Mouse (Mus musculus) neural tube, embryonic 14.5 days (tissue): ENCODE results near the gene Ctps2. TPM values are rescaled to one million over a fixed set of nuclear protein-coding genes. Genes with fewer than 3 reads are reported as not detected.

Experiments
- ATAC-seq: fragments of 200-750 bp; cut with Nextera tagmentation; 2 replicates; pipeline ENCODE4 v1.8.0; 2017; ENCODE audit warnings: low read depth, mild to moderate bottlenecking, moderate TSS enrichment, moderate library complexity
- H3K27ac ChIP-seq: fragments of 300-500 bp; sonication (generic); 2 replicates; pipeline ENCODE4 v1.5.1; 2014; ENCODE audit warnings: low read depth, mild to moderate bottlenecking, control low read depth, low read length, moderate library complexity, mixed read lengths
- H3K27me3 ChIP-seq: fragments of 300-500 bp; sonication (generic); 2 replicates; pipeline ENCODE4 v1.6.1; 2014; ENCODE audit warnings: low read length; ENCODE audit not compliant: control insufficient read depth, insufficient read depth
- H3K36me3 ChIP-seq: fragments of 300-500 bp; sonication (generic); 2 replicates; pipeline ENCODE4 v1.6.1; 2014; ENCODE audit warnings: low read length, mixed read lengths; ENCODE audit not compliant: control insufficient read depth, insufficient read depth
- H3K4me1 ChIP-seq: fragments of 300-500 bp; sonication (generic); 2 replicates; pipeline ENCODE4 v1.6.1; 2014; ENCODE audit warnings: low read length; ENCODE audit not compliant: control insufficient read depth, insufficient read depth
- H3K4me2 ChIP-seq: fragments of 300-500 bp; sonication (generic); 2 replicates; pipeline ENCODE4 v1.6.1; 2014; ENCODE audit warnings: mild to moderate bottlenecking, low read depth, low read length, control low read depth
- H3K4me3 ChIP-seq: fragments of 300-500 bp; sonication (generic); 2 replicates; pipeline ENCODE4 v1.5.1; 2014; ENCODE audit warnings: low read depth, low read length, control low read depth, mixed read lengths
- H3K9ac ChIP-seq: fragments of 300-500 bp; sonication (generic); replicated peaks from 2 replicates; pipeline ENCODE4 v1.6.1; 2014; ENCODE audit warnings: low read depth, mild to moderate bottlenecking, control low read depth, low read length, mixed read lengths
- H3K9me3 ChIP-seq: fragments of 300-500 bp; sonication (generic); 2 replicates; pipeline ENCODE4 v1.6.1; 2016; ENCODE audit warnings: low read length; ENCODE audit not compliant: control insufficient read depth
- WGBS: fragments of 180-500 bp; shearing (Covaris S2); extraction: QIAGEN DNeasy Blood & Tissue Kit; methylation state at CpG from one replicate; pipeline ENCODE4 v1.1.7; 2014; 5-methylcytosine and 5-hydroxymethylcytosine counted together
- polyA plus RNA-seq: library from polyadenylated mRNA; unstranded; fragments of >200 nt; fragmentation: Nextera tagmentation; extraction: Ambion mirVana; gene quantifications from 2 replicates; pipeline ENCODE4 v1.2.1, GENCODE M21; 2014

The Ctps2 gene
- polyA plus RNA-seq, 1 experiment from 2014 or later, result 93.3 TPM

DNA sequence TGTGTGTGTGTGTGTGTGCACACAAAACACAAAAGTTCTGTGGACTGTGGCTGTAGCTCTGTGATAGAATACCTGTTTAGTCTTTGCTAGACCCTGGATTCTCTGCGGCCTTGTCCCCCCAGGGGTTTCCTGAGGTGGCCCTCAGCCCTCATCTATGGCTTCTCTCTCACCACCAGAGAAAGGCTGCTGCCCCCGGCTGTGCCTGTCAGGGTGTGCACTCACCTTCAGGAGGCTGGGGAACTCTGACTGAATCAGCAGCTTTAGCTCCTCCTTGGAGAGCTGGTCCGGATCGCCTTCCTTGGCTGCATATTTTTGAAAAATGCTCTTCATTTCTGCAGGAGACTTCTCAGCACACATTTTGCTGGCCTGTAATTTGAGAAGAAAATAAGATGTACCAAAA lies 62.8 kb downstream of the Ctps2 start:
- no peak for ATAC-seq
- Histone ChIP-seq H3K27me3 (no peaks in the 10 kb centered on the region), H3K4me2 (no peak overlapping the region), H3K36me3 (no peaks in the 10 kb centered on the region), H3K9me3 (no peaks in the 10 kb centered on the region), H3K4me3 (no peak overlapping the region), H3K4me1 (no peaks in the 10 kb centered on the region), H3K27ac (no peak overlapping the region), H3K9ac (no peak overlapping the region)
- 53% methylated on average over 4 of the region's 4 CpGs for WGBS

DNA sequence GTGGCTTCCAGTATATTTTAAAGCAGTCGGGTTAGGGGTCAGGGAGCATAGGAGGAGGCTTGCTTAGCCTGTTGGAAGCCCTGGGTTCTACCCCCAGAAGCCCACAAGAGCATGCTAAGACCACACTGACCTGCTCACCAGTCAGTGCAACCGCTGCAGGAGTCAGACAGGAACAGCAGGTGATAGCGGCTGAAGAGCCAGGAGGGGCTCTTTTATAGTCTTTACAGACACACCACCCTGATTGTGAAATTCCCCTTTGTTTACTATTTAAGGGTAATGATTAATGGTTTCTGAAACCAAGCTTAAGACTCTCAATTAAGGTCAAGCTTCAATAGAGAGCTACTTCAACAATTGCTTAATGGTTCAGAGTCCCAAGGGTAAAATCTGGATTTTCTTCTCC lies 63.3 kb downstream of the Ctps2 start, which contains the start of gene S100g:
TSS of gene S100g (minus strand) at position 217 of the 400 bp plus-strand sequence.
- H3K4me1 ChIP-seq, result no peaks in the 10 kb centered on the region
- no peak within 1 kb of the TSS for H3K9ac ChIP-seq
- H3K9me3 ChIP-seq, result no peaks in the 10 kb centered on the region
- no peaks in the 10 kb centered on the region for H3K36me3 ChIP-seq
- 38% methylated on average over 3 of the region's 3 CpGs for WGBS
- H3K4me2 ChIP-seq, result no peak within 1 kb of the TSS
- H3K27ac ChIP-seq, result no peak within 1 kb of the TSS
- ATAC-seq, result no peak
- H3K27me3 ChIP-seq, result no peaks in the 10 kb centered on the region
- no peak within 1 kb of the TSS for H3K4me3 ChIP-seq

DNA sequence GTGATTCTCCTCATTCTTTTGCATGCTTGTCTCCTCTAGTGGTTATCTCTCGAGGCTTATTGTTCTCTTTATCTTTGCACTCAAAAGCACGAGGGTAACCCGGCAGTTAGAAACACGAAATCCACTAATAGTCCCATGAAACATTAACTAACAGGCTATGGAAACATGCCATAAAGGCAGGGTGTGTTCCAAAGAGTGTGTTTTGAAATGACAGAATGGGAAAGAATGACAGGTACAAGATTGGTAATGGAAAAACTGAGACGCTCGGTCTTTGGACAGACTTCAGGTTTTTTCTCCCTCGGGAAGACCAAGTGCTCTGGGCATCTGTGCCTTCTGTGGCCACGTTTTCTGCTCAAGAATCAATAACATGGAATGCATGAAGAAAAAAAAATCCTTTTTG lies 66.4 kb downstream of the Ctps2 start:
- H3K4me2 ChIP-seq, result no peak overlapping the region
- no peak for ATAC-seq
- WGBS, result 64% methylated on average over 8 of the region's 8 CpGs
- H3K27me3 ChIP-seq, result no peaks in the 10 kb centered on the region
- H3K4me3 ChIP-seq, result no peak overlapping the region
- no peaks in the 10 kb centered on the region for H3K9me3 ChIP-seq
- H3K4me1 ChIP-seq, result no peaks in the 10 kb centered on the region
- H3K36me3 ChIP-seq, result no peaks in the 10 kb centered on the region
- no peak overlapping the region for H3K27ac ChIP-seq
- H3K9ac ChIP-seq, result no peak overlapping the region

DNA sequence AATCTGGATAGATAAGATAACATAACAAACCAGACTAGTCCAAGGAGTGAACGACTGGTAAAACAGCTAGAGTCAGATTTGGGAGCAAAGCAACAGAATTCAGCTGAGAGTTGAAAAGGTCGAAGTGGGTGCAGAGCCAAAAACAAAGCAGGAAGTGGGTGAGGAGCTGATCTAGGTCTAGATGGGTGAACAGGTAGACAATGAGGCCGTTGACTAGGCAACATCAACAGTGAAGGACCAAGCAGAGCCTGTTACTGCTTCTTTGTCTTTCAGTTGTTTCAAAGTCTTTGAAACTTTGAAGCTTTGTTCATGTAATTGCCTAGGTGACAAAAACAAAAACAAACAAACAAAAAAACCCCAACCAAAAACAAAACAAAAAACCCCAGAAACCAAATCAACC lies 75.2 kb downstream of the Ctps2 start:
- Histone ChIP-seq H3K4me2 (no peak overlapping the region), H3K9ac (no peak overlapping the region), H3K4me1 (no peaks in the 10 kb centered on the region), H3K9me3 (no peaks in the 10 kb centered on the region), H3K36me3 (no peaks in the 10 kb centered on the region), H3K4me3 (no peak overlapping the region), H3K27ac (no peak overlapping the region), H3K27me3 (no peaks in the 10 kb centered on the region)
- whole genome bisulfite sequencing, result 90% methylated on average over 3 of the region's 3 CpGs
- no peak for ATAC-seq

DNA sequence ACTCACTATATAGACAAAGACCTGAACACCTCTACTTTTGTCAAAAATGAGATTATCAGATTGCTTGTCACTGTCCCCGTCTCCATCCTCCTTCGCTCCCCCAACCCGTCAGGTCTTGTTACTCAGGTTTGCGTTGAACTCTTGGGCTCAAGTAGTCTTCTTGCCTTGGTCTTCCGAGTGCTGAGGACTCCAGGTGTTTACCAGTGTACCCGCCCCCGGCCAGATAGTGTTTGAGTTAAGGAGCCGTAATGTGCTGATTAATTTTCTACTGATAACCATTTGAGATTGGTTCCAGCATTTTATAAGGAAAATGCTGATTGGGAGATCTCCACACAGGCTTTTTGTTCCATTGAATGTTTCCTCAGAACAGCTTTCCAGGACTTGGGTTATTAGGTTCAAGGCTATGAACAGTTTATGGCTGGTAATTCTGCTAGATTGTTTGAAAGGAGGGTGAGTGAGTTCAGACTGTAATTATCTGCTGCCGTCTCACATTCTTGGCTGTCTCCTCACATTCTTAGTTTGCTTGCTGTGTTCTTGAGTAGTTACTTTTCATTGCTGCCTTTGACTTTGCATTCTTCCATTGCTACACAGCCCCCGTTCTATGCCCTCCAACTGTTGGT lies 85.9 kb downstream of the Ctps2 start:
- WGBS, result 90% methylated on average over 10 of the region's 10 CpGs
- H3K9me3 ChIP-seq, result no peaks in the 10 kb centered on the region
- H3K4me3 ChIP-seq, result no peak overlapping the region
- no peak overlapping the region for H3K27ac ChIP-seq
- no peaks in the 10 kb centered on the region for H3K36me3 ChIP-seq
- H3K27me3 ChIP-seq, result no peaks in the 10 kb centered on the region
- ATAC-seq, result no peak
- H3K9ac ChIP-seq, result no peak overlapping the region
- H3K4me2 ChIP-seq, result no peak overlapping the region
- H3K4me1 ChIP-seq, result no peaks in the 10 kb centered on the region

DNA sequence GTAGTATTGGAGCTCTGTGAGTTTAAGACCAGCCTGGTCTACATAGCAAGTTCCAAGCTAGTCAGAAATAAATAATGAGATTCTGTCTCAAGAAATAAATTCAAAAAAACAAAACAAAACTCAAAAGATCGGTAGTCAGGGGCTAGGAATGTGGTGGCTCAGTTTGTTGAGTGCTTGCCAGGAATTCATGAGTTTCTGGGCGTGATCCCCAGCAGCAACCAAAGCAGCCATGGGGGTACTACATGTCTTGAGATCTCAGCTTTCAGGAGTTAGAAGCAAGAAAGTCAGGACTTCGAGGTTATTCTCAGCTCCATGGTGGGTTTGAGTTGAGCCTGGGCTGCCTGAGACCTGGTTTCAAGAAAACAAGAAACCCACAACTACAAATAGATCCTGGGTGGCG lies 90.4 kb downstream of the Ctps2 start:
- no peak overlapping the region for H3K4me3 ChIP-seq
- 86% methylated on average over 4 of the region's 4 CpGs for WGBS
- H3K27ac ChIP-seq, result no peak overlapping the region
- H3K9me3 ChIP-seq, result no peaks in the 10 kb centered on the region
- H3K4me2 ChIP-seq, result no peak overlapping the region
- H3K4me1 ChIP-seq, result no peaks in the 10 kb centered on the region
- H3K36me3 ChIP-seq, result no peaks in the 10 kb centered on the region
- no peaks in the 10 kb centered on the region for H3K27me3 ChIP-seq
- ATAC-seq, result no peak
- H3K9ac ChIP-seq, result no peak overlapping the region

DNA sequence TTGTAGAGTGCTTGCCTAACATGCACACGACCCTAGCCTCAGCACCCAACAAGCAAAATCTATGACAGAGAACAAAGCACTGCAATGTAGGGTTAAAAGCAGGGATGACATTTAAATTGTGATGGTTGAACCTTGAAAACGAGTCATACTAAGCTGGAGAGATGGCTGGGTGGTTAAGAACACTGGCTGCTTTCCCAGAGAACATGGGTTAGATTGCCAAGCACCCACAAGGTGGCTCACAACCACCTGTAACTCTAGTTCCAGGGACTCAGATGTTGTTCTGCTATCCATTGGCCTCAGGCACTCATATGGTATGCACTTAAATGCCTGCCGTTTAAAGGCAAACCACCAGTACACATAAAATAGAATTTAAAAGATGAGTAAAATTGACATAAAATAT lies 91.1 kb downstream of the Ctps2 start:
- Histone ChIP-seq H3K27ac (no peak overlapping the region), H3K27me3 (no peaks in the 10 kb centered on the region), H3K4me2 (no peak overlapping the region), H3K9me3 (no peaks in the 10 kb centered on the region), H3K36me3 (no peaks in the 10 kb centered on the region), H3K4me3 (no peak overlapping the region), H3K4me1 (no peaks in the 10 kb centered on the region), H3K9ac (no peak overlapping the region)
- ATAC-seq, result no peak
- 84% methylated on average over 3 of the region's 3 CpGs for WGBS

DNA sequence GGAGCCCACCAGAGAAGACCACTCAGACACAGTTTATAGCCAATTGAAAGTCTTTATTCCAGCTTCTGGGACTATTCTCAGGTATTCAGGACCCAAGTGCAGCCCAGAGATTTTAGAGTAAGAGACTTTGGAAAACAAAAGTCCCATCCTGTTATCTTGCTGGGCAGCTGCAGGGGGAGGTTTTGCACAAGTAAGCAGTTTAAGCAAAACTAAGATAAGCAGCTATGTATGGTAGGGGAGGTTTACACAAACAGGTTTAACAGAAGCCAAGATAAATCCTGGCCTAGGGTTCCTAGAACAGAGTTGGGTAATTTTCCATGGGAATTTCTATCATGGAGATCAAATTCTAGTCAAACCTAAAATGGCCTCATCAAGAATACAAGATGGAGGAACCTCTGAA lies 126.8 kb downstream of the Ctps2 start:
- Histone ChIP-seq H3K4me3 (no peak overlapping the region), H3K9ac (no peak overlapping the region), H3K9me3 (no peaks in the 10 kb centered on the region), H3K36me3 (no peaks in the 10 kb centered on the region), H3K27me3 (no peaks in the 10 kb centered on the region), H3K27ac (no peak overlapping the region), H3K4me1 (no peaks in the 10 kb centered on the region), H3K4me2 (no peak overlapping the region)
- no peak for ATAC-seq

DNA sequence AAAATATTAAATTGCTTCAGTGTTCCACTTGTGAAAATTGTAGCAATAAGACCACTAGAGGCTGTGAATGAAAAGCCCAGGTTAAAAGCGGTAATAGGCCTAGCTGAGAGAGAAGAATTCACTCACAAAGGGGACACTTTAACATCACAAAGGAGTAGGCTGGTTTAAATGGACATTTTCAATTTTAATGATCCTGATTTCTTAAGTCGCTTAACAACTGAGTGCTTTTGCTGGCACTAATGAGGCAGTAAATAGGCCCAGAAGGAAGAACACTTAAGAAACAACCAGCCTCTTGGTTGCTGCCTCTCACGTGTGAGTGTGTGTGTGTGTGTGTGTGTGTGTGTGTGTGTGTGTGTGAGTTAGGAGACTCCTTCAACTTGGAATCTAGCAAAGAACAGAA lies 137.7 kb downstream of the Ctps2 start:
- H3K27ac ChIP-seq, result no peak overlapping the region
- no peak overlapping the region for H3K9ac ChIP-seq
- no peaks in the 10 kb centered on the region for H3K36me3 ChIP-seq
- H3K4me3 ChIP-seq, result no peak overlapping the region
- no peak for ATAC-seq
- no peaks in the 10 kb centered on the region for H3K4me1 ChIP-seq
- H3K27me3 ChIP-seq, result no peaks in the 10 kb centered on the region
- 36% methylated on average over 3 of the region's 3 CpGs for WGBS
- H3K4me2 ChIP-seq, result no peak overlapping the region
- no peaks in the 10 kb centered on the region for H3K9me3 ChIP-seq
